Mouse (Mus musculus) stomach, postnatal 0 days (tissue): ENCODE measurements around the gene Zfp704. TPM values are rescaled to one million over a fixed set of nuclear protein-coding genes. Genes with fewer than 3 reads are reported as not detected.

ENCODE experiments used
- ATAC-seq: fragments of 200-750 bp; cut with Nextera tagmentation; 2 replicates; pipeline ENCODE4 v1.8.0; 2017; ENCODE audit not compliant: low FRiP score, low TSS enrichment
- DNase-seq: peaks from one replicate; pipeline ENCODE4 v3.0.0-alpha.2; 2016; ENCODE audit warnings: low spot score
- H3K27ac ChIP-seq: fragments of 300-500 bp; sonication (generic); replicated peaks from 2 replicates; pipeline ENCODE4 v1.5.1; 2014; ENCODE audit warnings: mild to moderate bottlenecking, control low read depth
- H3K27me3 ChIP-seq: fragments of 300-500 bp; sonication (generic); 2 replicates; pipeline ENCODE4 v1.6.1; 2014; ENCODE audit warnings: low read length; ENCODE audit not compliant: control insufficient read depth, insufficient read depth
- H3K36me3 ChIP-seq: fragments of 300-500 bp; sonication (generic); 2 replicates; pipeline ENCODE4 v1.6.1; 2014; ENCODE audit warnings: low read length, mixed read lengths; ENCODE audit not compliant: control insufficient read depth, insufficient read depth
- H3K4me1 ChIP-seq: fragments of 300-500 bp; sonication (generic); replicated peaks from 2 replicates; pipeline ENCODE4 v1.6.1; 2014; ENCODE audit warnings: antibody characterized with exemption; ENCODE audit not compliant: control insufficient read depth, insufficient read depth
- H3K4me2 ChIP-seq: fragments of 300-500 bp; sonication (generic); replicated peaks from 2 replicates; pipeline ENCODE4 v1.6.1; 2014; ENCODE audit warnings: low read depth, mild to moderate bottlenecking, control low read depth, moderate library complexity
- H3K4me3 ChIP-seq: fragments of 300-500 bp; sonication (generic); 2 replicates; pipeline ENCODE4 v1.5.1; 2014; ENCODE audit warnings: low read depth, low read length, control low read depth
- H3K9ac ChIP-seq: fragments of 300-500 bp; sonication (generic); 2 replicates; pipeline ENCODE4 v1.6.1; 2014; ENCODE audit warnings: mild to moderate bottlenecking, low read length, control low read depth, mixed read lengths
- H3K9me3 ChIP-seq: fragments of 300-500 bp; sonication (generic); 2 replicates; pipeline ENCODE4 v1.6.1; 2016; ENCODE audit warnings: low read length; ENCODE audit not compliant: control insufficient read depth
- CTCF ChIP-seq: IDR thresholded peaks from 2 replicates; pipeline ENCODE4 v1.5.1; 2016; ENCODE audit warnings: antibody characterized with exemption, low read depth, mild to moderate bottlenecking, moderate library complexity
- EP300 ChIP-seq: optimal IDR thresholded peaks from 2 replicates; pipeline ENCODE3; 2016; ENCODE audit warnings: antibody characterized with exemption
- WGBS: fragments of 180-500 bp; shearing (Covaris S2); extraction: QIAGEN DNeasy Blood & Tissue Kit; methylation state at CpG from one replicate; pipeline ENCODE4 v1.1.7; 2014; 5-methylcytosine and 5-hydroxymethylcytosine counted together
- polyA plus RNA-seq: library from polyadenylated mRNA; unstranded; fragments of >200 nt; fragmentation: Nextera tagmentation; extraction: Ambion mirVana; gene quantifications from 2 replicates; pipeline ENCODE4 v1.2.1, GENCODE M21; 2015

Gene Zfp704
- polyA plus RNA-seq, 1 experiment from 2014 or later, result 3.4 TPM

GRCm38 (mm10) chr3:9563562-9563961 lies 46.3 kb downstream of the Zfp704 start:
- Histone ChIP-seq H3K4me2 (no peak overlapping the region), H3K4me1 (no peaks in the 10 kb centered on the region), H3K4me3 (no peak overlapping the region), H3K27ac (no peak overlapping the region), H3K36me3 (no peaks in the 10 kb centered on the region), H3K9ac (no peak overlapping the region), H3K27me3 (no peaks in the 10 kb centered on the region), H3K9me3 (no peaks in the 10 kb centered on the region)
- 77% methylated on average over 7 of the region's 7 CpGs for WGBS
- no peak for TF ChIP-seq EP300
- TF ChIP-seq CTCF, result no peak
- DNase-seq (no peak), ATAC-seq (no peak)

- DNase-seq (no peak), ATAC-seq (peak; percentile 53; the same call in 1 of the 2 replicates)
- no peaks in the 10 kb centered on the region for H3K4me1 ChIP-seq
- no peak for TF ChIP-seq EP300
- TF ChIP-seq CTCF, result no peak
- WGBS, result 63% methylated on average over 11 of the region's 11 CpGs
- H3K27ac ChIP-seq, result no peak overlapping the region
- H3K4me2 ChIP-seq, result no peak overlapping the region
- no peaks in the 10 kb centered on the region for H3K27me3 ChIP-seq
- H3K36me3 ChIP-seq, result no peaks in the 10 kb centered on the region
- H3K4me3 ChIP-seq, result no peak overlapping the region
- no peak overlapping the region for H3K9ac ChIP-seq
- no peaks in the 10 kb centered on the region for H3K9me3 ChIP-seq
These were observed 47.1 kb downstream of the Zfp704 start for GRCm38 (mm10) chr3:9562649-9563328.

GRCm38 (mm10) chr3:9557778-9558560 lies 51.9 kb downstream of the Zfp704 start:
- no peak overlapping the region for H3K4me3 ChIP-seq
- no peak overlapping the region for H3K9ac ChIP-seq
- WGBS, result 68% methylated on average over 6 of the region's 6 CpGs
- H3K4me2 ChIP-seq, result no peak overlapping the region
- H3K9me3 ChIP-seq, result no peaks in the 10 kb centered on the region
- DNase-seq, result no peak
- H3K4me1 ChIP-seq, result no peaks in the 10 kb centered on the region
- no peaks in the 10 kb centered on the region for H3K36me3 ChIP-seq
- no peak overlapping the region for H3K27ac ChIP-seq
- no peak for ATAC-seq
- H3K27me3 ChIP-seq, result no peaks in the 10 kb centered on the region
- TF ChIP-seq EP300 (no peak), CTCF (no peak)

GRCm38 (mm10) chr3:9556137-9556536 lies 53.7 kb downstream of the Zfp704 start:
- Histone ChIP-seq H3K27ac (no peak overlapping the region), H3K9ac (no peak overlapping the region), H3K36me3 (no peaks in the 10 kb centered on the region), H3K4me1 (no peaks in the 10 kb centered on the region), H3K4me3 (no peak overlapping the region), H3K27me3 (no peaks in the 10 kb centered on the region), H3K4me2 (no peak overlapping the region), H3K9me3 (no peaks in the 10 kb centered on the region)
- DNase-seq (no peak), ATAC-seq (no peak)
- 40% methylated on average over 5 of the region's 5 CpGs for WGBS
- TF ChIP-seq EP300, result no peak
- no peak for TF ChIP-seq CTCF

GRCm38 (mm10) chr3:9554916-9555315 lies 55.0 kb downstream of the Zfp704 start:
- 90% methylated on average over 6 of the region's 6 CpGs for WGBS
- Histone ChIP-seq H3K4me1 (no peaks in the 10 kb centered on the region), H3K27ac (no peak overlapping the region), H3K4me3 (no peak overlapping the region), H3K9ac (no peak overlapping the region), H3K36me3 (no peaks in the 10 kb centered on the region), H3K9me3 (no peaks in the 10 kb centered on the region), H3K4me2 (no peak overlapping the region), H3K27me3 (no peaks in the 10 kb centered on the region)
- DNase-seq (no peak), ATAC-seq (no peak)
- TF ChIP-seq EP300 (no peak), CTCF (no peak)

- H3K4me1 ChIP-seq, result no peaks in the 10 kb centered on the region
- H3K27me3 ChIP-seq, result no peaks in the 10 kb centered on the region
- H3K36me3 ChIP-seq, result no peaks in the 10 kb centered on the region
- H3K9ac ChIP-seq, result no peak overlapping the region
- DNase-seq (peak; percentile 46), ATAC-seq (peak; percentile 85)
- no peaks in the 10 kb centered on the region for H3K9me3 ChIP-seq
- WGBS, result 39% methylated on average over 8 of the region's 8 CpGs
- H3K27ac ChIP-seq, result no peak overlapping the region
- H3K4me2 ChIP-seq, result no peak overlapping the region
- no peak overlapping the region for H3K4me3 ChIP-seq
- TF ChIP-seq EP300, result no peak
- TF ChIP-seq CTCF, result no peak
These were observed 57.6 kb downstream of the Zfp704 start for GRCm38 (mm10) chr3:9552332-9552731.
